Mouse (Mus musculus): ENCODE results near the gene Olfr180. TPM values are rescaled to one million over a fixed set of nuclear protein-coding genes. Genes with fewer than 3 reads are reported as not detected.

The Olfr180 gene
- polyA plus RNA-seq (2012; rRNA removed), result not detected in 2 replicates

DNA sequence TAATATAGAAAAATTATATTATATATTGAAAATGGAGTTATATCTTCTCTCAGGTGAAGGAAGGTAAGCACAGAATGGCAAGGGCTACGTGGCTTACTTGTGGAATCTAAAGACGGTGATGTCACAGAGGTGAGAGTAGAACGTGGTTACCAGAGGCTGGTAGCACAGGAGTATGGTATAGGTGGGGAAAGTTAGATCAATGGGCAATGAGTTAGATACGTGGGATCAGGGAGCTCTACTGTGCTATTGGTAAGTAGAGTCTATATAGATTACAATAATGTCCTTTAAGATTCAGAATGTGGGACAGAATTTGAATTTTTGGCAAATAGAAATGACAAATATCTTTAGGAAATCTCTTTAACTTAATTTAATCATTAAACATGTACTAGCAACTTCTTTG, at the start of gene Olfr180:
TSS of gene Olfr180 (minus strand) at position 101 of the 400 bp plus-strand sequence.
- no peak for TF ChIP-seq CTCF (IDR thresholded peaks at IDR 0.05; ENCODE audit: borderline replicate concordance, extremely low read depth, insufficient read depth, insufficient read length)
- no peak for TF ChIP-seq POLR2A (IDR thresholded peaks at IDR 0.05; ENCODE audit: borderline replicate concordance, extremely low read depth, insufficient read depth, insufficient read length, poor library complexity, severe bottlenecking)
- no peak for DNase-seq (ENCODE audit: low read depth)

DNA sequence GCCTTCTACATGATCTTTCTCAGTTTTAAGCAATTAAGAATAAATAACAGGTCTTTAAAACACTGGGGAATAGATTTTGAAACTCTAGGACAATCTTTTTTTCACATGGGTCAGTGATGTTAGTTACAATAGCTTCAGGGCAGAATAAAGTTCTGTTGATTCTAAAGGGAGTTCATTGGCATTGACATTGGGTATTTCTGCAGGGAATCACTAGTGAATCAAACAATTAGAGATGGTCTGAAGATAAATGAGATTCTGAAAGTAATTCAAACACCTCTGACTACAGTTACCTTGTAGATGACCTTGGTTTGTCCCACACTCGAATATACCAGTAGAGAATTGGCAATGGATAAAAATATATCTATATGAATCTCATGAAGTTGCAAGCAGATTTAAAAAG, 537 bp downstream of the Olfr180 start, which contains the start of gene Olfr181:
TSS of gene Olfr181 (minus strand) at position 101 of the 400 bp plus-strand sequence.
- no peak for TF ChIP-seq POLR2A (IDR thresholded peaks at IDR 0.05; ENCODE audit: borderline replicate concordance, extremely low read depth, insufficient read depth, insufficient read length, poor library complexity, severe bottlenecking)
- no peak for TF ChIP-seq CTCF (IDR thresholded peaks at IDR 0.05; ENCODE audit: borderline replicate concordance, extremely low read depth, insufficient read depth, insufficient read length)
- no peak for DNase-seq (ENCODE audit: low read depth)

DNA sequence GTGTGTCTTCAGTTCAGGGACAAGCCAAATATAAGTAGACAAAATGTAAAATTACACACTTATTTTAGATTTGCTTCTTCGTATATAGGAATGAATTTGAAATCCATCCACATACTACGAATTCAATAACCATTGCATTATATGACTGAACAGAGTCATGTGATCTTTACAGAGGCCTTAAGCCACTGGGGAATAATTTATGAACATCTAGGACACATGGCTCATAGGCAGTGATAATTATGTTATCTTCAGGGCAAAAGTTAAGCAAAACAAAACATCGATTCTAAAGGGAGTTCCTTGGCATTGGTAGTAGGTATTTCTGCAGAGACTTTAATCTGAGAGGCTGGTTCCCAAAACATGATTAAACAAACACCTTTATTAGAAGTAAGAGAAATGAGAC, 37.2 kb downstream of the Olfr180 start, which contains the start of gene Olfr178:
TSS of gene Olfr178 (minus strand) at position 101 of the 400 bp plus-strand sequence.
- TF ChIP-seq POLR2A (IDR thresholded peaks at IDR 0.05; ENCODE audit: borderline replicate concordance, extremely low read depth, insufficient read depth, insufficient read length, poor library complexity, severe bottlenecking), result no peak
- no peak for TF ChIP-seq CTCF (IDR thresholded peaks at IDR 0.05; ENCODE audit: borderline replicate concordance, extremely low read depth, insufficient read depth, insufficient read length)
- no peak for DNase-seq (ENCODE audit: low read depth)

DNA sequence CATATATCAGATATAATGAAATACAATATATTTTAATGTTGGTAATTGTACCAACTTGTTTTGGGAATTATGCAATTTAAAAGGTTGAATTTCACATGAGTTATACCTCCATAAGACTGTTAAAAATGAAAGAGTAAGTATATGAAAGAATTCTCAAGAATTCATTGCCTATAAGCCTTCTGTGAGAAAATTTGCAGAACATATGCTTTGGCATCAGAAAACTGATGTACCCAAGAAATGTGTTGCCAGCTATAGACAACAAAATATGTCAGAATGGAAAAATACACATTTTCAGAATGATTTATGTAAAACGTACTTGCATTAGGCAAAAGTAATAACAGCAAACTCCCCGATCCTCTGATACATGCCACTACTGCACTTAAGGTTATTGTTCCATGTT, 44.8 kb downstream of the Olfr180 start:
- TF ChIP-seq POLR2A (IDR thresholded peaks at IDR 0.05; ENCODE audit: borderline replicate concordance, extremely low read depth, insufficient read depth, insufficient read length, poor library complexity, severe bottlenecking), result no peak
- no peak for TF ChIP-seq CTCF (IDR thresholded peaks at IDR 0.05; ENCODE audit: borderline replicate concordance, extremely low read depth, insufficient read depth, insufficient read length)
- DNase-seq (ENCODE audit: low read depth), result peak; percentile 3

DNA sequence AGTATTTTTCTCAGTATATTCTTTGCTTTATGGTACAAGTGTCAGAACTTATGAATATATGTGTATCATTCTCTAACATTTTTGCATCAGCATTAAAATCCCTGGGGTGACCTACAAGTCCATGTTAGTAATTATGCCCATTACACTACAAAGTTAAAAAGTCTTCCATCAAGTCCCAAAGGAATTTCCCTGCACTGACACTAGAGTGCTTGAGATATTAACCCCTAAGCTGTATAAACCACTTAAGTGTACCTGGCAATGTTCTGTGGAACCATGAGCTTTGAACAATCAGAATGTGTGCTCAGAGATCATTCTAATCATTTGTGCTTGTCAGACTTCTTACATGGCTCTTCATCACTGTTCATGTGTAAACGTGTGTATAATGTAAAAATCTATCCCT, 54.5 kb downstream of the Olfr180 start, which contains the start of gene Olfr177:
TSS of gene Olfr177 (minus strand) at position 101 of the 400 bp plus-strand sequence.
- TF ChIP-seq POLR2A (IDR thresholded peaks at IDR 0.05; ENCODE audit: borderline replicate concordance, extremely low read depth, insufficient read depth, insufficient read length, poor library complexity, severe bottlenecking) (no peak), CTCF (IDR thresholded peaks at IDR 0.05; ENCODE audit: borderline replicate concordance, extremely low read depth, insufficient read depth, insufficient read length) (no peak)
- DNase-seq (ENCODE audit: low read depth), result no peak

Other genes with a start within 250 kb of the Olfr180 start
- gene Gpr15, start 210.3 kb downstream of the Olfr180 start, polyA plus RNA-seq (2012; rRNA removed), result 0.05 and 0.25 TPM in 2 replicates
- 102 and 108 TPM in 2 replicates for gene Cldnd1, start 201.5 kb downstream of the Olfr180 start, polyA plus RNA-seq (2012; rRNA removed)
- gene Olfr172, start 166.2 kb downstream of the Olfr180 start, polyA plus RNA-seq (2012; rRNA removed), result not detected in 2 replicates
- gene Olfr173, start 129.1 kb downstream of the Olfr180 start, polyA plus RNA-seq (2012; rRNA removed), result not detected in 2 replicates
- gene Olfr175-ps1, start 102.6 kb downstream of the Olfr180 start, polyA plus RNA-seq (2012; rRNA removed), result not detected in 2 replicates
- not detected in 2 replicates for gene Olfr177, start 54.6 kb downstream of the Olfr180 start, polyA plus RNA-seq (2012; rRNA removed)
- gene Olfr178, start 37.3 kb downstream of the Olfr180 start, polyA plus RNA-seq (2012; rRNA removed), result not detected in 2 replicates
- not detected in 2 replicates for gene Olfr181, start 637 bp downstream of the Olfr180 start, polyA plus RNA-seq (2012; rRNA removed)
- gene Olfr183, start 66.0 kb upstream of the Olfr180 start, polyA plus RNA-seq (2012; rRNA removed), result not detected in 2 replicates
- not detected in 2 replicates for gene Olfr186, start 100.9 kb upstream of the Olfr180 start, polyA plus RNA-seq (2012; rRNA removed)
- gene Olfr187, start 110.4 kb upstream of the Olfr180 start, polyA plus RNA-seq (2012; rRNA removed), result not detected in 2 replicates
- gene Olfr190, start 148.6 kb upstream of the Olfr180 start, polyA plus RNA-seq (2012; rRNA removed), result not detected in 2 replicates
- gene Olfr191, start 160.4 kb upstream of the Olfr180 start, polyA plus RNA-seq (2012; rRNA removed), result not detected in 2 replicates
- not detected in 2 replicates for gene Olfr193, start 182.5 kb upstream of the Olfr180 start, polyA plus RNA-seq (2012; rRNA removed)
- gene Olfr194, start 191.7 kb upstream of the Olfr180 start, polyA plus RNA-seq (2012; rRNA removed), result not detected in 2 replicates
- gene Olfr195, start 217.7 kb upstream of the Olfr180 start, polyA plus RNA-seq (2012; rRNA removed), result not detected in 2 replicates
- gene Olfr196, start 241.1 kb upstream of the Olfr180 start, polyA plus RNA-seq (2012; rRNA removed), result not detected in 2 replicates